12 mouse cellular contexts compared by ENCODE assay signal in the genomic region with DNA sequence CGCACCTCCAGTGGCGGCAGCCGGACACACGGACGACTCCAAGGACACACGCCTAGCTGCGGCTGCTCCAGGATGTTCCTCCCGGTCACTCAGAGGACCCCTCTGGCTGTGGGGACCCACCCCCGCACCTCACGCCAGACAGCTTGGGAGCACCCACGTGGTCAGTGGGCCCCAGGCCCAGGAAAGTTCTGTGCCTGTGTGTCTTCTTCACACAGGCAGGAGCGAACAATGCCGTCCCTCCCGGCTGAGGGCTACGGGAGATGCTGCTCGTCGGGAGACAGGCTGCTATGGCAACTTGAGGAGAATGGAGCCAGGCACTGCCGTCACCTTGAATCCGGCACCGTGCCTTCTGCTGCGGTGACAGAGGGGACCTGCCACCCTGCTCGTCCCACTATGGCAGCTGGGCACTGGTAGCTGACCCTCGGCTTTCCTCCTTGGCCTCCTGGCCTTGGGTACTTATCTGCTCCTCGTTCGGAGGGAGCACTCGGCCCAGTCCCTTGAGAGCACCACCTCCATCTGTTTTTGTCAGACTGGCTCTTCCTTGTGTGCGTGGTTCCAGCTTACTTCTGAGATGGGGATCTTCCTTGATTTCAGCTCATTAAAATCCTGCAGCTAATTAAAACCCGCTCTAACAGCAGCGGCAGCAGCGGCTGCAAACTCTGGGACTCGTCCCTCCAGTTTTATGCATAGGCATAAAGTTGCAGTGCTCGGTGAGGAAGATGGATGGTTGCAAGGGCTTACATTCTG. TPM values are rescaled to one million over a fixed set of nuclear protein-coding genes. Genes with fewer than 3 reads are reported as not detected.
DNase-seq lines count a peak whose midpoint lies in the region; ATAC-seq and TF ChIP-seq lines count a peak whose summit lies in the region.
"Had no signal": no experiment of that assay in that cellular context is flagged by ENCODE, and none has a peak within 500 bp of the region (broad histone marks: within the 10 kb centered on the region; RNA-seq: fewer than 3 reads in every experiment).

No protein-coding gene starts in this region.

- 47% methylated on average over 32 of the region's 32 CpGs for WGBS in forebrain, embryonic 16.5 days
- 43% methylated on average over 32 of the region's 32 CpGs for WGBS in midbrain, postnatal 0 days

- TF ChIP-seq CTCF in midbrain, postnatal 0 days (IDR thresholded peaks at IDR 0.05), result no peak

- H3K27me3 ChIP-seq in forebrain, embryonic 16.5 days (replicated peaks; ENCODE audit: control insufficient read depth, insufficient read depth, low read length), result no peaks in the 10 kb centered on the region
- H3K27me3 ChIP-seq in midbrain, postnatal 0 days (ENCODE audit: insufficient read depth, low read length), result no peaks in the 10 kb centered on the region
- H3K27me3 ChIP-seq: kidney, embryonic 15.5 days; liver, embryonic 13.5 days had no signal

- no peaks in the 10 kb centered on the region for H3K36me3 ChIP-seq in forebrain, embryonic 16.5 days (ENCODE audit: control insufficient read depth, insufficient read depth)
- H3K36me3 ChIP-seq in midbrain, postnatal 0 days (ENCODE audit: insufficient read depth, low read length), result no peaks in the 10 kb centered on the region
- H3K36me3 ChIP-seq: heart, embryonic 12.5 days; kidney, embryonic 15.5 days; liver, embryonic 13.5 days had no signal

- H3K4me1 ChIP-seq in forebrain, embryonic 16.5 days (replicated peaks; ENCODE audit: control insufficient read depth, insufficient read depth, low read length), result peaks cover 11% of the 10 kb centered on the region
- no peaks in the 10 kb centered on the region; the same call in 1 of the 2 replicates for H3K4me1 ChIP-seq in midbrain, postnatal 0 days (ENCODE audit: insufficient read depth, low read length)
- H3K4me1 ChIP-seq: liver, embryonic 13.5 days had no signal

- H3K4me3 ChIP-seq in forebrain, embryonic 16.5 days (replicated peaks; ENCODE audit: low read length), result no peak overlapping the region
- no peak overlapping the region for H3K4me3 ChIP-seq in midbrain, postnatal 0 days (ENCODE audit: low read depth, low read length)
- H3K4me3 ChIP-seq: heart, embryonic 12.5 days; kidney, embryonic 15.5 days; liver, embryonic 13.5 days had no signal

- DNase-seq in heart, adult 11 months, result peak; percentile 90
- no peak for DNase-seq in heart, postnatal 4 days
- peak; percentile 35 for DNase-seq in ovary, postnatal 36 days (ENCODE audit: low spot score)
- DNase-seq in ovary, postnatal 14 days (ENCODE audit: low spot score), result no peak
- DNase-seq in midbrain, postnatal 0 days (ENCODE audit: low spot score), result peak; percentile 59
- DNase-seq in urinary bladder, postnatal 36 days (ENCODE audit: low spot score in 2 of 2), result no peak
- DNase-seq: liver, embryonic 13.5 days had no signal

- peak overlapping the region; percentile 6; the same call in 1 of the 2 replicates for H3K4me2 ChIP-seq in forebrain, embryonic 16.5 days (ENCODE audit: low read length)
- H3K4me2 ChIP-seq in midbrain, postnatal 0 days (ENCODE audit: low read depth, low read length, poor library complexity, severe bottlenecking), result peak overlapping the region; percentile 26; the same call in 1 of the 2 replicates
- H3K4me2 ChIP-seq: heart, embryonic 12.5 days; liver, embryonic 13.5 days had no signal

- H3K9me3 ChIP-seq in forebrain, embryonic 16.5 days (ENCODE audit: control insufficient read depth, low read length), result no peaks in the 10 kb centered on the region
- no peaks in the 10 kb centered on the region for H3K9me3 ChIP-seq in midbrain, postnatal 0 days (ENCODE audit: low read length)
- H3K9me3 ChIP-seq: liver, embryonic 13.5 days had no signal

- no peak overlapping the region for H3K27ac ChIP-seq in forebrain, embryonic 16.5 days (ENCODE audit: low read length)
- no peak overlapping the region for H3K27ac ChIP-seq in midbrain, postnatal 0 days (ENCODE audit: low read depth, low read length)
- H3K27ac ChIP-seq: kidney, embryonic 15.5 days; liver, embryonic 13.5 days had no signal

- H3K9ac ChIP-seq in forebrain, embryonic 16.5 days (replicated peaks; ENCODE audit: low read depth, low read length), result no peak overlapping the region
- H3K9ac ChIP-seq in midbrain, postnatal 0 days (replicated peaks; ENCODE audit: low read length, poor library complexity, severe bottlenecking), result no peak overlapping the region
- H3K9ac ChIP-seq: heart, embryonic 12.5 days; kidney, embryonic 15.5 days; liver, embryonic 13.5 days had no signal

- peak; percentile 56; the same call in 1 of the 2 replicates for ATAC-seq in forebrain, embryonic 16.5 days
- ATAC-seq in midbrain, postnatal 0 days (ENCODE audit: low FRiP score), result peak; percentile 58; the same call in 1 of the 2 replicates
- no peak for ATAC-seq in erythroblast, adult 5-6 weeks (replicated peaks; ENCODE audit: low FRiP score, poor library complexity, severe bottlenecking)
- ATAC-seq: CD4-positive, CD25-positive, alpha-beta regulatory T cell, adult 4 months had no signal

RNA-seq across cellular contexts. Expression of gene Chst8, which starts 59.2 kb away (rescaled TPM):
- under 1 TPM; 0.38 to 0.74 TPM for total RNA-seq in heart, postnatal 4 days (2021)
- polyA plus RNA-seq in forebrain, embryonic 16.5 days (2015; fragmentation: Nextera tagmentation; extraction: Ambion mirVana), result 9.9 and 12.0 TPM in 2 replicates
- 17.4 and 20.1 TPM in 2 replicates for total RNA-seq in midbrain, postnatal 0 days (2014; rRNA removed)
- polyA plus RNA-seq in midbrain, postnatal 0 days (2015; fragmentation: Nextera tagmentation; extraction: Ambion mirVana), result 13.5 and 16.2 TPM in 2 replicates
- total RNA-seq in erythroblast, adult 5-6 weeks (2015; ENCODE audit: low replicate concordance), result not detected in 2 replicates
- not detected in 2 replicates for total RNA-seq in erythroblast, adult 5-6 weeks (2017; ENCODE audit: low replicate concordance)

Comparison
In these comparisons a context has a peak if more than half of its experiments do, and no peak if none do; other contexts are left out.
1. DNase-seq: peak in heart, adult 11 months (single experiment), ovary, postnatal 36 days (single experiment) and midbrain, postnatal 0 days (single experiment); none in heart, postnatal 4 days (single experiment), ovary, postnatal 14 days (single experiment) and urinary bladder, postnatal 36 days (0 of 2).
2. RNA of gene Chst8, which starts 59.2 kb away (total RNA-seq): 17.4 to 20.1 TPM in midbrain, postnatal 0 days; 0.38 to 0.74 TPM in heart, postnatal 4 days and not detected in erythroblast, adult 5-6 weeks; every median in the first group is over 10 times any median in the second.